Mouse (Mus musculus) layer of hippocampus, adult 9-11 months (tissue): ENCODE results near the gene Bcl2l15.
A peak's percentile ranks its signal among the peaks of the same experiment; 100 is the strongest.
"Not testable (repeated sequence)": the region's sequence is repeated elsewhere in the genome, so short reads cannot be mapped to it uniquely, and the experiment has no call there.

Experiments
- DNase-seq: peaks from one replicate; pipeline ENCODE4 v3.0.0; 2022

Bcl2l15 gene

GRCm38 (mm10) chr3:103832426-103832825 lies at the start of gene Bcl2l15:
Gene Bcl2l15, plus strand, starts transcription at chr3:103832601.
- no peak for DNase-seq

GRCm38 (mm10) chr3:103782844-103783609 lies 49.4 kb upstream of the Bcl2l15 start:
- no peak for DNase-seq

- no peak for DNase-seq
Observed at GRCm38 (mm10) chr3:103787225-103787624, 45.2 kb upstream of the Bcl2l15 start.

- DNase-seq = no peak
Observed at GRCm38 (mm10) chr3:103789096-103789495, 43.3 kb upstream of the Bcl2l15 start.

- no peak for DNase-seq
Observed at GRCm38 (mm10) chr3:103789891-103790345, 42.5 kb upstream of the Bcl2l15 start.

- DNase-seq = no peak
Observed at GRCm38 (mm10) chr3:103790346-103791145, 41.9 kb upstream of the Bcl2l15 start.

- DNase-seq = peak; percentile 95
Observed at GRCm38 (mm10) chr3:103791230-103792110, 40.9 kb upstream of the Bcl2l15 start, which contains the start of gene Hipk1. Gene Hipk1, minus strand, starts transcription at chr3:103791563.

- not testable (repeated sequence) for DNase-seq
Observed at GRCm38 (mm10) chr3:103792111-103792406, 40.3 kb upstream of the Bcl2l15 start.

GRCm38 (mm10) chr3:103792566-103792965 lies 39.8 kb upstream of the Bcl2l15 start:
- DNase-seq = no peak

GRCm38 (mm10) chr3:103796389-103796788 lies 36.0 kb upstream of the Bcl2l15 start:
- no peak for DNase-seq

GRCm38 (mm10) chr3:103799507-103799906 lies 32.9 kb upstream of the Bcl2l15 start:
- no peak for DNase-seq

GRCm38 (mm10) chr3:103801631-103802531 lies 30.5 kb upstream of the Bcl2l15 start:
- DNase-seq = peak; percentile 91

- DNase-seq = no peak
Observed at GRCm38 (mm10) chr3:103802861-103803260, 29.5 kb upstream of the Bcl2l15 start.

- no peak for DNase-seq
Observed at GRCm38 (mm10) chr3:103805671-103806070, 26.7 kb upstream of the Bcl2l15 start.

GRCm38 (mm10) chr3:103808891-103809798 lies 23.3 kb upstream of the Bcl2l15 start, which contains the start of the genes Dclre1b, Ap4b1 and Gm43064:
Gene Dclre1b, minus strand, starts transcription at chr3:103809444.
Gene Ap4b1, plus strand, starts transcription at chr3:103809520.
Gene Gm43064, plus strand, starts transcription at chr3:103809573.
- DNase-seq = peak; percentile 91

GRCm38 (mm10) chr3:103809799-103810150 lies 22.6 kb upstream of the Bcl2l15 start:
- DNase-seq = peak; percentile 38

- no peak for DNase-seq
Observed at GRCm38 (mm10) chr3:103810967-103811366, 21.4 kb upstream of the Bcl2l15 start.

GRCm38 (mm10) chr3:103827548-103827947 lies 4.9 kb upstream of the Bcl2l15 start:
- DNase-seq = no peak

- DNase-seq = no peak
Observed at GRCm38 (mm10) chr3:103829036-103829435, 3.4 kb upstream of the Bcl2l15 start.

GRCm38 (mm10) chr3:103830681-103831080 lies 1.7 kb upstream of the Bcl2l15 start:
- not testable (repeated sequence) for DNase-seq

GRCm38 (mm10) chr3:103831146-103831545 lies 1.3 kb upstream of the Bcl2l15 start:
- no peak for DNase-seq
